Mouse (Mus musculus): ENCODE data around the gene Tlk2.

The Tlk2 gene

GRCm38 (mm10) chr11:105313633-105314014 lies 135.0 kb downstream of the Tlk2 start:
- no peak for DNase-seq (ENCODE audit: low read depth, low spot score)

GRCm38 (mm10) chr11:105315296-105315695 lies 136.7 kb downstream of the Tlk2 start:
- no peak for DNase-seq (ENCODE audit: low read depth, low spot score)

- no peak for DNase-seq (ENCODE audit: low read depth, low spot score)
These were observed 137.5 kb downstream of the Tlk2 start for GRCm38 (mm10) chr11:105316121-105316520.

- DNase-seq (ENCODE audit: low read depth, low spot score): peak; percentile 38
These were observed 139.2 kb downstream of the Tlk2 start for GRCm38 (mm10) chr11:105317769-105318168.

GRCm38 (mm10) chr11:105321090-105321489 lies 142.5 kb downstream of the Tlk2 start:
- DNase-seq (ENCODE audit: low read depth, low spot score): no peak

- no peak for DNase-seq (ENCODE audit: low read depth, low spot score)
These were observed 144.9 kb downstream of the Tlk2 start for GRCm38 (mm10) chr11:105323530-105323929.

GRCm38 (mm10) chr11:105327101-105327500 lies 148.5 kb downstream of the Tlk2 start:
- DNase-seq (ENCODE audit: low read depth, low spot score): no peak

GRCm38 (mm10) chr11:105329962-105330361 lies 151.4 kb downstream of the Tlk2 start:
- DNase-seq (ENCODE audit: low read depth, low spot score): peak; percentile 47

- DNase-seq (ENCODE audit: low read depth, low spot score): no peak
These were observed 152.5 kb downstream of the Tlk2 start for GRCm38 (mm10) chr11:105331129-105331528.

- no peak for DNase-seq (ENCODE audit: low read depth, low spot score)
These were observed 153.1 kb downstream of the Tlk2 start for GRCm38 (mm10) chr11:105331732-105332131.

GRCm38 (mm10) chr11:105332468-105332867 lies 153.9 kb downstream of the Tlk2 start:
- peak; percentile 73 for DNase-seq (ENCODE audit: low read depth, low spot score)

Data from brain, adult 2 months (tissue).